Mouse (Mus musculus) hindlimb bud, embryonic 11.5 days (tissue): ENCODE data around the gene Pkn1.

Experiments
- DNase-seq: peaks from one replicate; pipeline ENCODE4 v3.0.0-alpha.2; 2012; ENCODE audit warnings: low read depth, low spot score; ENCODE audit errors: extremely low spot score

The Pkn1 gene

GRCm38 (mm10) chr8:83656043-83656442 lies 42.9 kb downstream of the Pkn1 start:
- no peak for DNase-seq

- DNase-seq: no peak
Measured at GRCm38 (mm10) chr8:83654725-83655124, 44.3 kb downstream of the Pkn1 start.

DNA sequence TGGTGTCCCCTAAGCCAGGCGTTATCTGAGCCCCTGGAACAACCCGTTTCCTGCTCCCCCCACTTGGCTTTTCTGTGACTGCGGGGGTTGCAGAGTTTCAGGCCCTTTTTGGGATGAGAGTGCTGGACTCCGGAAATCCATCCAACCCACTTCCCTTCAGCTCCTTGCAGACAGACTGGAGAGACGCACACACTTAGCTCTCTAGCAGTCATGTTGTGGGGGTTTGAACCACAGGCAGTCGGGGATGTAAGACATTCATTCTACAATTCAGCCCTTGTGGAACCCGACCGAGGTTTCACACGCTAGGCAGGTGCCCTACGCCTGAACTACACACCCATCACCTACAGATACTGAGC lies 45.3 kb downstream of the Pkn1 start:
- DNase-seq: no peak

GRCm38 (mm10) chr8:83652744-83653661 lies 46.0 kb downstream of the Pkn1 start:
- no peak for DNase-seq

- DNase-seq: peak; percentile 86
Measured at GRCm38 (mm10) chr8:83652030-83652743, 46.8 kb downstream of the Pkn1 start, which contains the start of gene Gipc1. TSS of gene Gipc1 (plus strand) at chr8:83652677.

DNA sequence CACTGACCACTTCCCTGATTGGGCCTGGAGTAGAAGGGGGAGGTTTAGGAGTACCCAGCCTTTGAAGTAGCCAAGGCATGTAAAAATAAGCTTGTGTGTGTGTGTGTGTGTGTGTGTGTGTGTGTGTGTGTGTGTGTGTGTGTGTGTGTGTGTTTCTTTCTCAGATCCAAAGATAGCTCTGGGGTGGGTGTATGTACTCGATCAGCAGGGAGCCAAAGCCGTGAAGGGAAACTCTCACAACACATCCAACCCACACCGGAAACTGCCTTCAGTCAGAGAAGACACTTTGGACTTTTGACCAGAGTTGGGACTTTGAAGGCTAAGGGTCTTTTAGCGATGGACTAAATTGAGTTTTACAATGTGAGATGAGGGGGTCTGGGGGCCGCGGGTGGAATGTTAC lies 49.3 kb downstream of the Pkn1 start:
- no peak for DNase-seq

GRCm38 (mm10) chr8:83648031-83648430 lies 50.9 kb downstream of the Pkn1 start:
- DNase-seq: no peak

DNA sequence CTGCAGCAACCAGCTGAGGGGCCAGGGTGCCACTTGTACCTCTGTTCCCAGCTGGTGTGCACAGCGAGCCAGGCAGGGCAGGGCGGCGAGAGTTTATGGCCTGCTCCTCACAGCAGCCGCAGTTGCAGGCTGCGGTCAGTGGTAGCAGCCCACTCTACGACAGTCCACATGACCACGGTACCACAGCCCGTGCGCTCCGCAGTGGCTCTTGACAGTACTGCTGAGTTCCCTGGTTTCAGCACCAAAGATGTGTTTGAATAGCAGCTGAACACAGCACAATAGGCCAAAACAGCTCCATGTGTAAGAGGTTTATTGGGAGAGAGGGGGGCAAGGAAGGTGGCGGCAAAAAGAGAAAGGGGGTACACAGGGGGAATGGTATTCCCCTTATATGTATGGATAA lies 51.5 kb downstream of the Pkn1 start:
- DNase-seq: no peak

DNA sequence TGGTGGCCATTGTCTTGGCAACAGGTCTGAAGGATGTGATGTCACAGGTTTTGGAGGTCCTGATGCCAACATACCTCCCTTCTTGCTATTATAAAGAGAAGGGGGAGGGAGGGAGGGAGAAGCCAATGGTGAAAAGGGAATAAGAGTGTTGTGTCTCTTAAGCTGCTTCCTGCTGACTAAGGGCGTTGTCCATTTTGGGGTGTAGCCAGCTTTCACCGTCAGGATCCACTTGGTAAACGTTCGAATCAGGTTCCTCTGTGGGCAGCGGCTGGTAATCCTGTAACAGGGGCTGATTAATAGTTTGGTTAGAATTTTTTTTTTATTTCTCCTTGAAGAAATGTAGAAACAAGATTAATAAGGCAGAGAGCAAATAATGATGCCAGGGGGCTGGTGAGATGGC lies 59.3 kb downstream of the Pkn1 start:
- DNase-seq: no peak

DNA sequence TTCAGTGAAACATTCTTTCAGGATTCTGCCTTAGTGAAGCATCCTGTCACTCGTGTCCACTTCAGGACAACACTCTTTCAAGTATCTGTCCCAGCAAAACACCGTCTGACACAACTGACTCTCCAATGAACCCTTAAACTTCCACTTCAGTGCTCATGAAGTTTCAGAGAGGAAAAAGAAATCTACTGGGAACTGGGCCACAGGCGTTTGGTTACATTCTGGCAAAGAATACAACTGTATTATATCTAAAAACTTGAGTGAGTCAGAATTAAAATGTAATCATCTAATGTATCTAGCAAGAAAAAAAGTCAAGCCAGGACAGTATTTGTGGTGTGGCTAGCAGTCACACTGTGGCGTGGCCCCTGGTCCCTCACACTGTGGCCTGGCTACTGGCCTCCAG lies 60.1 kb downstream of the Pkn1 start:
- DNase-seq: no peak

- DNase-seq: no peak
Measured at GRCm38 (mm10) chr8:83632083-83632707, 66.8 kb downstream of the Pkn1 start.

- DNase-seq: no peak
Measured at GRCm38 (mm10) chr8:83625676-83626299, 73.2 kb downstream of the Pkn1 start.

GRCm38 (mm10) chr8:83624739-83625138 lies 74.2 kb downstream of the Pkn1 start:
- no peak for DNase-seq

DNA sequence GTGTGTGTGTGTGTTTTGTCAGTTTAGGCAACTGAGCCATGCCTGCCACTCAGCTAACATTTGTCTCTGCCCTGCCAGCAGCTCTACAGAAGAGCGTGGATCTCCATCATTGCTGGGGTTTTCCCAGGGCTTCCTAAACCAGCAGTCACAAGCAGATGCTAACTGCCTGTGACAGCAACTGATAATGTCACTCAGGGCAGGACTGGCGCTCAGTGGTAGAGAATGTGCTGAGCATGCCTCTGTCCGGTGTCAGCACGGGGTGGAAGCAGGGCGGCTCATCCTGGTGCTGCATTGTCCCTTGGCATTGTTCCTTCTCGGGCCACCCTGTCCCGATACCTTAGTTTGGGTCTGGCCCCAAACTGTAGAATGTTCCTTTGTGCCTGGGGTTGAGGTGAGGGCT lies 75.4 kb downstream of the Pkn1 start:
- DNase-seq: no peak

DNA sequence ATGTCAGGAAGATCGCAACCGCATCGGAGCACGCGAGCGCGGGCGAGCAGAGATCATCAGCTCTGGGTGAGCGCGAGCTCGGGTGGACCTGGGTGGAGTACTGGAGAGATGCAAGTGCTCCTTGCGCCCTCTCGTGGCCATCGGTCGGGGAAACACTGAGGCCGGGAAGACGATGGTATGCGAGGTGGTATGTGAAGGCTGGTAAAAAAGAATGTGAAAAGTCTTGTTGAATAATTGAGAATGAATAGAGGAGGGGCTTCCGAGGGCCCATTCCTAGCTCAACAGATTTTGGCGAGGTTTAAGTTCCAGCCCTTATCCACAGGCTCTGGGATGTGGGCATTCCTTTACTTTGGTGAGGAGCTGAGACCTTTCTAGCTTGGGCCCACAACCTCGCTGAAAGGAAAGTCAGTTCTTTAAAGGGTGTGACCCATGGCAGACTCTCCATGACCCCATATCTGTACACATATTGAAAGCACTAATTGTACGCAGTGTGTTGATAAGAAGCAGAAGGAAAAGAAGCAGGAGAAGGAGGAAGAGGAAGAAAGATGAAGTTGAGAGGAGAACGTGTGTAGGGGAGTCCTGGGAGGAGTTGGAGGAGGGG lies 76.5 kb downstream of the Pkn1 start:
- no peak for DNase-seq

DNA sequence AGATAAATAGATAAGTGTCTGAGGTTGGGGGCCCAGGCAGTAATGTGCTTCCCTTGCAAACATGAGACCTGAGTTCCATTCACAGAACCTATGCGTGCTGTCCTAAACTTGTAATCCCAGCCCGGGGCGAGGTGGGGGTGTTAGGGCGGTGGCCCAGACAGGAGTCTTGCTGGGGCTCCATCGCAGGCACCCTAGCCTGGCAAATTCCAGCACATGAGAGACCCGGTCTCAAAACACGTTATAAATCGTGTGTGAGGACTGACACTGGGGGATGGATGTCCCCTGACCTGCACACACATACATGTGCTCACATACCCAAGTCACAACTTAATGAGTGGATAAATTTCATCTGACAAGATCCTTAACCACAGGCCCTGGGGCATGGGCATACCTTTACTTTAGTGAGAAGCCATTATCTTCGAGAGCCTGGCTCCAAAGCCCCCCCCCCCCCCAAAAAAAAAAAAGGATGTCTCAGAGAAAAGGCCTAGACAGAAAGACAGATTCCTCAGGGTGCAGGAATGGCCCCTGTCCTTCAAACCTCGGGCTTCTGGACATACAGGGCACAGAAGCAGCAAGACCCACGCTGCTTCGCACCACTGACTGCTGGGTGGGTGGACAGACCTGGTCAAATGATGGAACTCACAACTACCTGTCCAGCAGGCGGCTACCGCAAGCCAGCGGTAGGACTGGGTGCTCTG lies 77.1 kb downstream of the Pkn1 start:
- no peak for DNase-seq

GRCm38 (mm10) chr8:83619568-83620285 lies 79.3 kb downstream of the Pkn1 start:
- no peak for DNase-seq

DNA sequence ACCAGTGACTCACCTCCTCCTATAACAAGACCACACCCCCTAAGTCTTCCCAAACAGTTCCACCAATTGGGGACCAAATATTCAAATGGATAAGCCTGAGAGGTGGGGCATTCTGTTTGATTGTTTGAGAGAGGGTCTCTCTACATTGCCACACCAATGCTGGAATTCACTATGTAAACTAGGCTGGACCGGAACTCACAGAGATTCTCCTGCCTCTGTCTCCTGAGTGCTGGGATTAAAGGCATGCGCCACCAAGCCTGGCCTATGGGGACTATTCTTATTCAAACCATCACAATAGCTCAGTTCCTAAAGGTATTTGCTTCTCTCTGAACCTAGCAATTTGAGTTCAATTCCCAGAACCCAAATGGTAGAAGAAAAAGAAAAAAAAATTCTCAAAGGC lies 80.4 kb downstream of the Pkn1 start:
- no peak for DNase-seq

DNA sequence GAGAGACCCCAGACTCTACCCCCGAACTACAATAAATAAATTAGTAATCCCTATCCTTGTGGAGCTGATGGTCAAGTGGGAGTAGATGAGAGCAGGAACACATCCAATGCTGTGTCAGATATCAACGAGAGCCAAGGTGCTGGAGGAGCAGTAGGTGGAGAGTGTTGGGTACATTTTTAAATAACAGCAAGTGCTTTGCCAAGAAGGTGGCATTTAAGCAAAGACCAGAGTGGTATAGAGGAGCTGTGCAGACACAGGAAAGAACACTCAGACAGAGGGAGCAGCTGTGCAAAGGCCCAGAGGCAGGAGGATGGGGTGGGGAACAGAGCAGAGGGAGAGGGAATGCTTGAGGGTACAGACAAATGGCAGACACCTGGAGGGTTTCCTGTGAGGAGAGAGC lies 81.9 kb downstream of the Pkn1 start:
- no peak for DNase-seq

GRCm38 (mm10) chr8:83616625-83617024 lies 82.4 kb downstream of the Pkn1 start:
- DNase-seq: no peak
